Mouse (Mus musculus) lung, embryonic 14.5 days (tissue): Measurements from ENCODE around the gene Tbc1d5. TPM values are rescaled to one million over a fixed set of nuclear protein-coding genes. Genes with fewer than 3 reads are reported as not detected.
A peak's percentile ranks its signal among the peaks of the same experiment; 100 is the strongest.

Experiments used
- ATAC-seq: fragments of 200-750 bp; cut with Nextera tagmentation; 2 replicates; pipeline ENCODE4 v1.8.0; 2017; ENCODE audit warnings: mild to moderate bottlenecking, moderate TSS enrichment, moderate library complexity; ENCODE audit not compliant: insufficient read depth
- DNase-seq: peaks from one replicate; pipeline ENCODE4 v3.0.0-alpha.2; 2015
- H3K27ac ChIP-seq: fragments of 300-500 bp; sonication (generic); 2 replicates; pipeline ENCODE4 v1.5.1; 2014; ENCODE audit warnings: low read depth, mild to moderate bottlenecking, moderate library complexity
- H3K27me3 ChIP-seq: fragments of 300-500 bp; sonication (generic); 2 replicates; pipeline ENCODE4 v1.6.1; 2014; ENCODE audit warnings: low read length, control low read depth; ENCODE audit not compliant: insufficient read depth
- H3K36me3 ChIP-seq: fragments of 300-500 bp; sonication (generic); 2 replicates; pipeline ENCODE4 v1.6.1; 2014; ENCODE audit warnings: control low read depth; ENCODE audit not compliant: insufficient read depth
- H3K4me1 ChIP-seq: fragments of 300-500 bp; sonication (generic); 2 replicates; pipeline ENCODE4 v1.6.1; 2014; ENCODE audit warnings: antibody characterized with exemption, control low read depth; ENCODE audit not compliant: insufficient read depth
- H3K4me2 ChIP-seq: fragments of 300-500 bp; sonication (generic); 2 replicates; pipeline ENCODE4 v1.6.1; 2014; ENCODE audit warnings: mild to moderate bottlenecking
- H3K4me3 ChIP-seq: fragments of 300-500 bp; sonication (generic); 2 replicates; pipeline ENCODE4 v1.5.1; 2014; ENCODE audit warnings: low read depth, low read length
- H3K9ac ChIP-seq: fragments of 300-500 bp; sonication (generic); 2 replicates; pipeline ENCODE4 v1.6.1; 2014
- H3K9me3 ChIP-seq: fragments of 300-500 bp; sonication (generic); 2 replicates; pipeline ENCODE4 v1.6.1; 2016; ENCODE audit warnings: low read depth, low read length, control low read depth
- CTCF ChIP-seq: IDR thresholded peaks from 2 replicates; pipeline ENCODE4 v1.5.1; 2016; ENCODE audit warnings: antibody characterized with exemption, low read depth
- WGBS: fragments of 180-500 bp; shearing (Covaris S2); extraction: QIAGEN DNeasy Blood & Tissue Kit; methylation state at CpG from one replicate; pipeline ENCODE4 v1.1.7; 2014; 5-methylcytosine and 5-hydroxymethylcytosine counted together
- polyA plus RNA-seq: library from polyadenylated mRNA; unstranded; fragments of >200 nt; fragmentation: Nextera tagmentation; extraction: Ambion mirVana; gene quantifications from 2 replicates; pipeline ENCODE4 v1.2.1, GENCODE M21; 2014

The Tbc1d5 gene
- 13.3 and 13.4 TPM in 2 replicates for polyA plus RNA-seq

DNA sequence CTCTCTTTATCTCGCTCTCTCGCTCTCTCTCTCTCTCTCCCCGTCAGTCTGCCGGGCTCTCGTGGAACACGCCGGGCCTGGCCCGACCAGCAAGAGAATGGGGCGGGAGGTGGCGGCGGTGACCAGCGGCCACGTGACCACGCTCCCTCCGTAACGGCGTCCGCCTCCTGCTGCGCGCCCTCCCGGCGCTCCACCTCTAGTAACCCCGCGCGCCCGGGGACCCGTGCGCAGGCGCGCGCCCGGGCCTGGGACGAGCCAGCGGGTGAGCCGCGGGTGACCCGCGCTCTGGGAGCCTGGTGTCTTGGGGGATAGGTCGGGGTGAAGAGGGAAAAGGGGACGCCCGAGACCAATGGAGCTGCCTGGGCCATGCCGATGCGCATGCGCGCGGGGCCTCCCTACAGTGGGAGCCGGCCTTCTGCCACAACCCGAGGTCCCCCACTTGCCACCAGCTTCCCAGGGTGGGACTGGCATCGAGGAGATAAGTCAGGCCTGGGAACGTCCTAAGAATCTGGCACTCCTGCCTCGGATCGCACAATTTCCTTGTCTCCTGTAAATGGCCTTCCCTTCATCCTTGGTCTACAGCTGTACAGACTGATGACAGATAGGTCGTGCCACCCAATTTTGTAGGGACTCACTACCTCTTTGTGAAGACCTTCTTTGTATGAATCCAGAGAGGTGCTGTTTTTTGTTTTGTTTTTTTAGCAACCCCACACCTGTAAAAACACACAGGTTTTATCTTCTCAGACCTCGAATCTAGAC, at the start of gene Tbc1d5:
Gene Tbc1d5 (minus strand): TSS at position 158 of the 759 bp plus-strand sequence.
- Histone ChIP-seq H3K36me3 (no peaks in the 10 kb centered on the region), H3K4me3 (peak within 1 kb of the TSS; percentile 77), H3K9ac (peak within 1 kb of the TSS; percentile 98), H3K9me3 (no peaks in the 10 kb centered on the region), H3K27me3 (no peaks in the 10 kb centered on the region), H3K4me2 (peak within 1 kb of the TSS; percentile 75), H3K4me1 (no peaks in the 10 kb centered on the region; the same call in 1 of the 2 replicates), H3K27ac (peak within 1 kb of the TSS; percentile 99)
- no peak for TF ChIP-seq CTCF
- ATAC-seq (peak; percentile 98), DNase-seq (peak; percentile 92)
- 2% methylated on average over 54 of the region's 54 CpGs for WGBS

DNA sequence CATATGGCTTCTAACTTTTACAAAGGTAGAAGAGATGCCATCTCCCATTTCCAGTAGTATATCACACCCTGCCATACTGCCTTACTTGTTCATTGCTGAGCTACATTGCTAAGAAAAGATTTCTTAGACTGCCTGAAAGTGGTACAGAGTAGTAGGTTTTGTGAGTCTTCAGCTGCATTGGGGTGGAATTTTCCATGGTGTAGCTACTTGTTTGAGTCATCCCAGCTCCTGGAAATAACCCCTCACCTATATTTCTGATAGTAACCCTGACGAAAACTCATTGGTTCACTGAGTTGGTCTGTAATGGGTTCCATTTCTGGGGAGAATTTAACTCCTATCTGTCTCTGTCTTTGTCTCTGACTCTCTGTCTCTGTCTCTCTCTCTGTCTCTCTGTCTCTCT, 46.9 kb upstream of the Tbc1d5 start:
- no peak overlapping the region for H3K27ac ChIP-seq
- no peaks in the 10 kb centered on the region for H3K9me3 ChIP-seq
- H3K4me3 ChIP-seq, result no peak overlapping the region
- H3K9ac ChIP-seq, result no peak overlapping the region
- H3K27me3 ChIP-seq, result no peaks in the 10 kb centered on the region
- H3K4me2 ChIP-seq, result no peak overlapping the region
- ATAC-seq (no peak), DNase-seq (no peak)
- TF ChIP-seq CTCF, result no peak
- no peaks in the 10 kb centered on the region for H3K4me1 ChIP-seq
- WGBS, result 93% methylated on average over 1 of the region's 1 CpGs
- H3K36me3 ChIP-seq, result no peaks in the 10 kb centered on the region

DNA sequence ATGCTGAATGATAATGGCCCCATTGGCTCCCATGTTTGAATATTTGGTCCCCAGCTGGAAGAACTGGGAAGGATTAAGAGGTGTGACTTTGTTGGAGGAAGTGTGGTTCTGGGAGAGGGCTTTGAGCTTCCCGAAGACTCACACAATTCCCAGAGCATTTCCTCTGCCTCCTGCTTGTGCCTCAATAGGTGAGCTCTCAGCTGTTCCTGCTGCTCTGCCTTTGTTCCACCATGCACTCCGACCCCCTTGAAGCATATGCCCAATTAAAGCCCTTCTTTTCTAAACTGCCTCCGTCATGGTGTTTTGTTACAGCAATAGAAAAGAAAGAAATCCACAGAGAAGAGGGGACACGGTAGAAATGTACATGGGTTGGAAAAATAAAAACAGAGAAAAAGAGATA, 44.0 kb upstream of the Tbc1d5 start:
- Histone ChIP-seq H3K9ac (no peak overlapping the region), H3K4me2 (no peak overlapping the region), H3K27me3 (no peaks in the 10 kb centered on the region), H3K4me3 (no peak overlapping the region), H3K27ac (no peak overlapping the region), H3K36me3 (no peaks in the 10 kb centered on the region), H3K9me3 (no peaks in the 10 kb centered on the region), H3K4me1 (no peaks in the 10 kb centered on the region)
- WGBS, result 36% methylated on average over 4 of the region's 4 CpGs
- ATAC-seq (no peak), DNase-seq (no peak)
- no peak for TF ChIP-seq CTCF

DNA sequence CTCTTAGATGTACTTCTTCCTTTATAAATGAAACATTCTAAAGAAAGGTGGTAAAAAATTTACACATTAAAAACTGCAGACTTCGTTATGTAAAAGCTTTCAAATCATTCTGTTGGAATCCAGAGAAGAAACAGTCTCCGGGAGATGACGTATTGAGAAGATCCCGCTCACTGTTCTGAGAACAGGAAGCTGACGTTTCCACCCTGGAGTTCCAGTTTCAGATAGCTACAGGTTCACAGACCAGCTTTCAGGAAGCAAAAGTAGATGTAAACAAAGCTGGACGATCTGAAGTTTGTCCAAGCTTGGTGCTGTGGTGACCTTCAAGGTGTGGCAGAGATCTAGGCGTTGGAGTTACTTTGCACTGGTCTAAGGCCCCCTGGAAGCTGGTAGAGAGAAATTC, 41.9 kb upstream of the Tbc1d5 start:
- Histone ChIP-seq H3K9ac (no peak overlapping the region), H3K4me3 (no peak overlapping the region), H3K27ac (no peak overlapping the region), H3K9me3 (no peaks in the 10 kb centered on the region), H3K4me1 (no peaks in the 10 kb centered on the region), H3K4me2 (no peak overlapping the region), H3K27me3 (no peaks in the 10 kb centered on the region), H3K36me3 (no peaks in the 10 kb centered on the region)
- ATAC-seq (no peak), DNase-seq (peak; percentile 2)
- WGBS, result 54% methylated on average over 7 of the region's 7 CpGs
- TF ChIP-seq CTCF, result no peak

DNA sequence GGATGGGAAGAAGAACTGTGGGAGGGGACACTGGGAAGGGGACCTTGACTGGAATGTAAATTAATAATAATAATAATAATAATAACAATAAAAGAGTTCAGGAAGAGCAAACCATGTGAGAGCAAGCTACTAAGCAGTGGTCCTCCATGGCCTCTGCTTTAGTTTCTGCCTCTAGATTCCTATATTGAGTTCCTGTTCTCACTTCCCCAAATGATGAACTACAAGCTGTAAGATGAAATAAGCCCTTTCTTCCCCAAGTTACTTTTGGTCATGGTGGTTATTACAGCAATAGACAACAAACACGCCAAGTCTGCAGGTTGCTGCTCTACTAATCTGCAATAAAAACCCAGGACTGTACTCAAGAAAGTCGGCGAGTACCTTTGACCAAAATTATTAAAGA, 40.7 kb upstream of the Tbc1d5 start:
- no peak overlapping the region for H3K27ac ChIP-seq
- H3K4me3 ChIP-seq, result no peak overlapping the region
- ATAC-seq, result no peak
- no peaks in the 10 kb centered on the region for H3K4me1 ChIP-seq
- H3K9ac ChIP-seq, result no peak overlapping the region
- no peak for DNase-seq
- TF ChIP-seq CTCF, result no peak
- H3K4me2 ChIP-seq, result no peak overlapping the region
- H3K9me3 ChIP-seq, result no peaks in the 10 kb centered on the region
- no peaks in the 10 kb centered on the region for H3K27me3 ChIP-seq
- no peaks in the 10 kb centered on the region for H3K36me3 ChIP-seq
- 87% methylated on average over 3 of the region's 3 CpGs for WGBS

DNA sequence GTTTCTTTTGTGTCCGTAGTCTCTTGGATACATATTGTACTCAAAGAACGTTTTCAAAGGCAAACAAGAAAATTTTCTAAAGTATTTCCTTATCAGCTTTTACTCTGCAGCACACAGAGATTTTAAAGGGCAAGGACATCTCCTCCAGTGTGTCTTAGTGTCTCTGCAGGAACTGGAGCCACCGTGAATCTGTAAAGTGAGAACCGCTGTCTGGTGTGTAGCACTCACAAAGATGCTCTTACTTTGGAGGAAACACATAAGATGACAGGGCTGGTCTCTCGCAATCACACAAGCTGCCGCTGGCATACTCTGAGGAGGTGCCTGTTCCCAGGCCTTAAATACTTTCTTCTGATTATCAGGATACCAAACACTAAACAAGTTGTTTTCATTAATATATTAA, 37.3 kb upstream of the Tbc1d5 start:
- H3K9me3 ChIP-seq, result no peaks in the 10 kb centered on the region
- no peak overlapping the region for H3K4me3 ChIP-seq
- ATAC-seq (no peak), DNase-seq (no peak)
- no peaks in the 10 kb centered on the region for H3K36me3 ChIP-seq
- H3K4me1 ChIP-seq, result no peaks in the 10 kb centered on the region
- no peak for TF ChIP-seq CTCF
- H3K9ac ChIP-seq, result no peak overlapping the region
- no peak overlapping the region for H3K4me2 ChIP-seq
- WGBS, result 82% methylated on average over 6 of the region's 6 CpGs
- H3K27me3 ChIP-seq, result no peaks in the 10 kb centered on the region
- no peak overlapping the region for H3K27ac ChIP-seq

DNA sequence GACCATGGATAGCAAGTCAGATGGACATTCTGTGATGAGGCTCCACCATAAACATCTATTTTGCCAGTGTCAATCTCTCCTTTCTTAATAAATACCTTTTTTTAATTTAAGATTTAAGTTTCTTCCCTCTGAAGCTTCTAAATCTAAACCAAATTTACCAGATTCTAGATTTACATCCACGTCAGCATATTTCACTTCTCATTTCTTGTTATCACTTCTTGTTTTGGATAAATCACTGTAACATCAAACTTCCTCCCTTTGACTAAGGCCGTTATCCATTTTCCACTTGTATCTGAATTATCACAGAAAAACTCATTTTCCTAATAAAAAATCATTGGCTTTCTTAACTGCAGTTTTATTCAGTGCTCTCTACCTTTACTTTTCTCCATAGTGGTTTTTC, 30.4 kb upstream of the Tbc1d5 start:
- Histone ChIP-seq H3K9ac (no peak overlapping the region), H3K27ac (no peak overlapping the region), H3K27me3 (no peaks in the 10 kb centered on the region), H3K9me3 (no peaks in the 10 kb centered on the region), H3K4me2 (no peak overlapping the region), H3K4me1 (no peaks in the 10 kb centered on the region), H3K4me3 (no peak overlapping the region), H3K36me3 (no peaks in the 10 kb centered on the region)
- no peak for DNase-seq
- WGBS, result 76% methylated on average over 2 of the region's 2 CpGs
- TF ChIP-seq CTCF, result no peak
- ATAC-seq, result no peak
